Mouse (Mus musculus) cerebellum, adult 2 months (tissue): ENCODE measurements around the gene Smim20.

Experiments
- CTCF ChIP-seq: fragments of 200-500 bp; IDR thresholded peaks from 2 replicates; pipeline ENCODE4 v1.5.1; 2011; ENCODE audit warnings: low read depth, mild to moderate bottlenecking, control low read depth, low read length, moderate library complexity, borderline replicate concordance; ENCODE audit not compliant: insufficient read depth
- POLR2A ChIP-seq: fragments of 200-500 bp; IDR thresholded peaks from 2 replicates; pipeline ENCODE4 v1.6.1; 2011; ENCODE audit warnings: low read length, control low read depth, borderline replicate concordance; ENCODE audit not compliant: insufficient read depth

DNA sequence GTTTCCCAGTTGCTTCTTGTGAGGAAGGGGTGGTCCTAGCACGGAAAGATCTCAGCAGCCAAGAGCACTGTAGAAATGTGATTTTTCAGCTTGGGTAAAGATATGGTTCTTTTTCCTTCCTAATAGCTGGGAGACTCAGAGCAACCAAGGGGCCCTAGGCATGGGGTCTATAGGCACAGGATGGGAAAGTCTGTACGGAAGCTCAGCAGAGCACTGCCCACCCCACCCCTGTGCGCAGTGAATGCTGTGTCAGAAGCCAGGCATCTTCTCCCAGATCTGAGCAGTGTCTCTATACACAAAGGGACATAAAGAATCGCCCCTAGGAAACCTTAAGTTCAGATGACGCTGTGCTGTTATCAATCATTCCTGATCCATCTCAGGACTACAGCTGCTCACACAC, 59.6 kb downstream of the Smim20 start:
- no peak for TF ChIP-seq POLR2A
- TF ChIP-seq CTCF = no peak
